Mouse (Mus musculus): Measurements from ENCODE around the gene Rpl29. TPM values are rescaled to one million over a fixed set of nuclear protein-coding genes. Genes with fewer than 3 reads are reported as not detected.

The Rpl29 gene
- total and polyA plus RNA-seq, 3 experiments, result 1,058 to 1,867 (median 1,257) TPM

- H3K9ac ChIP-seq (ENCODE audit: insufficient read depth, low read depth), result no peak overlapping the region
- dilution Hi-C loops (cut with MboI; ENCODE audit: extremely low pct_ligation_motif_present, extremely low pct_unique_long_range_greater_than_20kb, low sequenced_read_pairs), result no loop called here
These were observed 20.7 kb downstream of the Rpl29 start for GRCm38 (mm10) chr9:106449947-106450346.

DNA sequence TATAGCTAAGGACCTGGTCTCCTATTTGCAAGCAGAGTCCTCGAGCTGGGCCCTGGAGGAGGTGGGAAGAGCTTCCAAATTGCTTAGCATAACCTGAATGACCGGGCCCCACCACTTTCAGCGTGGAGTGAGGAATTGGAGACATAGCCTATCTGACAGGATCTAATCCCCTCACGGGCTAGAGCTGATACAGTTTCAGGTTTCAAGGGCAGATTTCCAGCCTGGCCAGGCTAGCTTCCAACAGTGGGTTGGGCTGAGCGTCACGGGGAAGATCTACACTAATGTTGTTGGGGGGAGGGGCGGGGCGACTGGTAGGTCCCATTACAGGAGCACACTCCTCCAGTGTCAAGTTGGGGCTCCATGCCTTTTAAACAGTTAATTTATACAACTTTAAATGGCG, 21.4 kb downstream of the Rpl29 start:
- Histone ChIP-seq H3K4me2 (ENCODE audit: insufficient read depth, low read depth, poor library complexity, severe bottlenecking) (no peak overlapping the region), H3K36me3 (replicated peaks in 1 of 2; ENCODE audit: control insufficient read depth in 1 of 2, insufficient read depth in 1 of 2, low read length in 1 of 2) (peaks cover 0 to 25% of the 10 kb centered on the region in 2 experiments), H3K4me1 (ENCODE audit: control insufficient read depth in 1 of 2, insufficient read depth in 2 of 2) (peaks cover 19 to 59% of the 10 kb centered on the region in 2 experiments), H3K9me3 (replicated peaks; ENCODE audit: low read length) (no peaks in the 10 kb centered on the region), H3K9ac (ENCODE audit: insufficient read depth, low read depth) (no peak overlapping the region), H3K27me3 (replicated peaks) (no peaks in the 10 kb centered on the region), H3K4me3 (replicated peaks in 1 of 3; ENCODE audit: low read depth in 2 of 3, low read length in 2 of 3, poor library complexity in 1 of 3) (no peak overlapping the region), H3K27ac (ENCODE audit: insufficient read depth, low read depth) (no peak overlapping the region), H3K79me2 (replicated peaks; ENCODE audit: control insufficient read depth, extremely low read depth, insufficient read depth, poor library complexity, severe bottlenecking) (no peaks in the 10 kb centered on the region)
- in situ Hi-C loops (cut with MboI; ENCODE audit: low pct_ligation_motif_present, low pct_unique_long_range_greater_than_20kb, low sequenced_read_pairs), result no loop called here
- no peak for TF ChIP-seq JUN (IDR thresholded peaks at IDR 0.05; ENCODE audit: insufficient read depth, low read depth, low read length)
- no peak for TF ChIP-seq KAT2A (IDR thresholded peaks at IDR 0.05; ENCODE audit: insufficient replicate concordance, low read length)
- no peak for TF ChIP-seq ZC3H11A (IDR thresholded peaks at IDR 0.05; ENCODE audit: low read depth, low read length)
- TF ChIP-seq POLR2AphosphoS2 (IDR thresholded peaks at IDR 0.05; ENCODE audit: low read depth, low read length), result no peak
- TF ChIP-seq E2F4 (IDR thresholded peaks at IDR 0.05; ENCODE audit: insufficient replicate concordance, low read depth, low read length), result no peak
- TF ChIP-seq SIN3A (IDR thresholded peaks at IDR 0.05; ENCODE audit: low read length), result no peak
- TF ChIP-seq MAFK (IDR thresholded peaks at IDR 0.05; ENCODE audit: insufficient replicate concordance, low read length), result no peak
- TF ChIP-seq MAZ (IDR thresholded peaks at IDR 0.05; ENCODE audit: low read depth, low read length), result no peak
- no peak for TF ChIP-seq CTCF (conservative IDR thresholded peaks at IDR 0.05 in 1 of 2, IDR thresholded peaks at IDR 0.05 in 1 of 2; ENCODE audit: low read depth in 2 of 2, low read length in 2 of 2)
- no peak for TF ChIP-seq CHD1 (IDR thresholded peaks at IDR 0.05; ENCODE audit: low read depth, low read length)
- dilution Hi-C loops (cut with MboI; ENCODE audit: extremely low pct_ligation_motif_present, extremely low pct_unique_long_range_greater_than_20kb, low sequenced_read_pairs), result no loop called here
- DNase-seq (ENCODE audit: extremely low read depth), result no peak

More at GRCm38 (mm10) chr9:106449947-106450346, 20.7 kb downstream of the Rpl29 start:
- in situ Hi-C loops (cut with MboI; ENCODE audit: low pct_ligation_motif_present, low pct_unique_long_range_greater_than_20kb, low sequenced_read_pairs), result no loop called here
- no peak for TF ChIP-seq NRF1 (IDR thresholded peaks at IDR 0.05; ENCODE audit: low read depth, low read length)
- no peak for TF ChIP-seq MAZ (IDR thresholded peaks at IDR 0.05; ENCODE audit: low read depth, low read length)
- no peak for TF ChIP-seq MAX (IDR thresholded peaks at IDR 0.05; ENCODE audit: low read length)
- TF ChIP-seq TCF12 (IDR thresholded peaks at IDR 0.05; ENCODE audit: low read depth, low read length), result no peak
- no peak for TF ChIP-seq POLR2AphosphoS2 (IDR thresholded peaks at IDR 0.05; ENCODE audit: low read depth, low read length)
- no peak for TF ChIP-seq UBTF (IDR thresholded peaks at IDR 0.05; ENCODE audit: low read depth, low read length)
- no peak for TF ChIP-seq PAX5 (IDR thresholded peaks at IDR 0.05; ENCODE audit: low read length)
- no peak for TF ChIP-seq CTCF (conservative IDR thresholded peaks at IDR 0.05 in 1 of 2, IDR thresholded peaks at IDR 0.05 in 1 of 2; ENCODE audit: low read depth in 2 of 2, low read length in 2 of 2)
- no peak for TF ChIP-seq BHLHE40 (IDR thresholded peaks at IDR 0.05; ENCODE audit: low read depth, low read length)
- no peak for TF ChIP-seq ELF1 (IDR thresholded peaks at IDR 0.05; ENCODE audit: low read depth, low read length)
- Histone ChIP-seq H3K4me1 (ENCODE audit: control insufficient read depth in 1 of 2, insufficient read depth in 2 of 2) (peaks cover 16 to 52% of the 10 kb centered on the region in 2 experiments), H3K36me3 (replicated peaks in 1 of 2; ENCODE audit: control insufficient read depth in 1 of 2, insufficient read depth in 1 of 2, low read length in 1 of 2) (peaks cover 0 to 32% of the 10 kb centered on the region in 2 experiments), H3K9me3 (replicated peaks; ENCODE audit: low read length) (no peaks in the 10 kb centered on the region), H3K27me3 (replicated peaks) (no peaks in the 10 kb centered on the region), H3K79me2 (replicated peaks; ENCODE audit: control insufficient read depth, extremely low read depth, insufficient read depth, poor library complexity, severe bottlenecking) (no peaks in the 10 kb centered on the region), H3K4me3 (replicated peaks in 1 of 3; ENCODE audit: low read depth in 2 of 3, low read length in 2 of 3, poor library complexity in 1 of 3) (no peak overlapping the region), H3K27ac (ENCODE audit: insufficient read depth, low read depth) (no peak overlapping the region), H3K4me2 (ENCODE audit: insufficient read depth, low read depth, poor library complexity, severe bottlenecking) (no peak overlapping the region)
- DNase-seq (ENCODE audit: extremely low read depth), result no peak

Data from CH12.LX (cell line).